Comparison of ENCODE assay signal across 18 mouse cellular contexts in the genomic region with DNA sequence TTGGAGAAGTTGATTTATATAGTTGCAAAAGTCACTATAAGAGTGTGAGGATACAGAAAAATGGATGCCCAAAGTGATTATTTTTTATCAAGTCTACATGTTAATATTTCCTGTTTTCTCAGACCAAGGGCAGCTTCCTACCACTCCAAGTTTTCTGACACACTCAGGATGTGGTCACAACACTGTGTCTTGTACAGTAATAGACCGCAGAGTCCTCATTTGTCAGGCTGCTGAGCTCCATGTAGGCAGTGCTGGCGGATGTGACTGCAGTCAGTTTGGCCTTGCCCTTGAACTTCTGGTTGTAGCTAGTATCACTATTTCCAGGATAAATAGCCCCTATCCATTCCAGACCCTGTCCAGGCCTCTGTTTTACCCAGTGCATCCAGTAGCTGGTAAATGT.
"Had no signal": no experiment of that assay in that cellular context is flagged by ENCODE, and none has a peak within 500 bp of the region (broad histone marks: within the 10 kb centered on the region; RNA-seq: fewer than 3 reads in every experiment).

No protein-coding gene starts in this region.

- H3K4me3 ChIP-seq: liver, embryonic 15.5 days; lung, embryonic 15.5 days; midbrain, embryonic 13.5 days; midbrain, embryonic 15.5 days; neural tube, embryonic 12.5 days had no signal

- ATAC-seq: liver, postnatal 0 days; lung, postnatal 0 days; midbrain, embryonic 13.5 days; midbrain, embryonic 15.5 days had no signal

- H3K4me1 ChIP-seq: liver, embryonic 15.5 days; lung, embryonic 15.5 days; midbrain, embryonic 13.5 days; midbrain, embryonic 15.5 days; neural tube, embryonic 12.5 days had no signal

- H3K9me3 ChIP-seq: liver, embryonic 15.5 days; lung, embryonic 15.5 days had no signal

- H3K27me3 ChIP-seq: liver, embryonic 15.5 days; lung, embryonic 15.5 days; midbrain, embryonic 13.5 days; midbrain, embryonic 15.5 days; neural tube, embryonic 12.5 days had no signal

- H3K36me3 ChIP-seq: liver, embryonic 15.5 days; lung, embryonic 15.5 days; midbrain, embryonic 13.5 days; midbrain, embryonic 15.5 days; neural tube, embryonic 12.5 days had no signal

- DNase-seq: liver, postnatal 0 days; lung, adult 2 months; lung, postnatal 14 days; lung, postnatal 36 days; retina, postnatal 1 day; right cerebral cortex, adult 18-20 months; right cerebral cortex, postnatal 25 days; right cerebral cortex, postnatal 4 days; spleen, adult 18-20 months; thymus, adult 18-20 months; thymus, postnatal 14 days; thymus, postnatal 36 days had no signal
